Mouse (Mus musculus): ENCODE data around the gene Ghrh. TPM values are rescaled to one million over a fixed set of nuclear protein-coding genes. Genes with fewer than 3 reads are reported as not detected.

Ghrh gene
- total and polyA plus RNA-seq, 2 experiments, result not detected

DNA sequence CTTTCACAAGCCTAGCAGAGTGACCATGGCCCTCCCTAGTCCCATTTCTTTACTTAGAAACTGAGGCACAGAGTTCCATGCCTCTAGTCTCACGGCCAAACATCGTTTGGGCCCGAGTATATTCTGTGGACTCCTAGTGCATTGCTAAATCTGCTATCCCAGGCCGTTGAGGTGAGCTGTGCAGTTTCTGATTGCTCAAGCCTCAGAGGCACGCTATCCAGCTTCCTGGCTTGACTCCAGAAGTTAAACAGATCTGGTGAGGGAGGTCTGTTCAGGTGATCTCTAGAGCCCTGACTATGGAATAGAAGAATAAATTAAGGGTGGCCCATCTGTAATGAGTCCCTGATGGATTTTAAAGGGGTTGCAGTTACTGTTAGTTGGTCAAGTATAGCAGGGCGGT, 30.1 kb downstream of the Ghrh start:
- no peak for DNase-seq (ENCODE audit: extremely low read depth, low read depth, low spot score)
- 40% methylated on average over 6 of the region's 6 CpGs for WGBS
- Histone ChIP-seq H3K36me3 (ENCODE audit: control insufficient read depth, insufficient read depth, low read length) (peaks cover 62% of the 10 kb centered on the region), H3K9ac (ENCODE audit: low read depth, low read length) (no peak overlapping the region), H3K4me1 (ENCODE audit: control insufficient read depth, insufficient read depth, low read length) (no peaks in the 10 kb centered on the region), H3K79me2 (ENCODE audit: control insufficient read depth, insufficient read depth, low read length) (no peaks in the 10 kb centered on the region), H3K4me3 (ENCODE audit: insufficient read depth, low read depth, low read length) (no peak overlapping the region), H3K27ac (replicated peaks; ENCODE audit: insufficient read depth, low read depth, low read length) (no peak overlapping the region), H3K27me3 (ENCODE audit: control insufficient read depth, insufficient read depth, low read length) (no peaks in the 10 kb centered on the region)
- TF ChIP-seq CTCF (IDR thresholded peaks at IDR 0.05; ENCODE audit: low read depth, low read length) (no peak), POLR2A (IDR thresholded peaks at IDR 0.05; ENCODE audit: extremely low read depth, insufficient read depth, low read length) (no peak)

DNA sequence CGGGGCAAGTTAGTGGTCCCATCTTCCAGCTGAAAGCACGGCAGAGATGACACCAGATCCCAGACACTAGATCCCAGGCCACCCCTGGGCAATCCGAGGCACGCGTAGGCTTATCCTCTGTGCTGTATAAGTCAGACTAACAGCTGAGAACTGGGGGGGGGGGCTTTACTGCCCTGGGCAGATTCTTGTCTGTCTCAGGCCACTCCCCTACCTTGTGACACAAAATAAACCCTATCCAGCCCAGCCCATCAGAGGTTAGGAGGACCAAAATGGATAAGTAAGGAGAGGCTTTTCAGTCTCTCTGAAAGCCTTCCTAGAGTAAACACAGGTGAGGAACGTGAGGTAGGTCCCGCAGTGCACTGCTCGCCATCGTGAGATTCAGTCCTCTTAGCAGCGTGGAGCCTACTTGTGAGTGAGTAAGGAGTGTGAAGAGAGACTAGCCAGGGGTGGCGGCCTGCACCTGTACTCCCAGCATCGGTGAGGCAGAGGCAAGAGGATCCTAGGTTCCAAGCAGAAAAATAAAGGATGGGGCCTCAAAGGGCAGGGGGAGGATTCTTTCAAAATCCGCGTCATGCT, 30.9 kb downstream of the Ghrh start:
- H3K4me1 ChIP-seq (ENCODE audit: control insufficient read depth, insufficient read depth, low read length), result no peaks in the 10 kb centered on the region
- no peak overlapping the region for H3K27ac ChIP-seq (replicated peaks; ENCODE audit: insufficient read depth, low read depth, low read length)
- H3K27me3 ChIP-seq (ENCODE audit: control insufficient read depth, insufficient read depth, low read length), result no peaks in the 10 kb centered on the region
- no peak overlapping the region for H3K9ac ChIP-seq (ENCODE audit: low read depth, low read length)
- WGBS, result 95% methylated on average over 14 of the region's 14 CpGs
- no peaks in the 10 kb centered on the region for H3K79me2 ChIP-seq (ENCODE audit: control insufficient read depth, insufficient read depth, low read length)
- no peak for TF ChIP-seq CTCF (IDR thresholded peaks at IDR 0.05; ENCODE audit: low read depth, low read length)
- TF ChIP-seq POLR2A (IDR thresholded peaks at IDR 0.05; ENCODE audit: extremely low read depth, insufficient read depth, low read length), result no peak
- no peak for DNase-seq (ENCODE audit: extremely low read depth, low read depth, low spot score)
- no peak overlapping the region for H3K4me3 ChIP-seq (ENCODE audit: insufficient read depth, low read depth, low read length)
- peaks cover 59% of the 10 kb centered on the region for H3K36me3 ChIP-seq (ENCODE audit: control insufficient read depth, insufficient read depth, low read length)

DNA sequence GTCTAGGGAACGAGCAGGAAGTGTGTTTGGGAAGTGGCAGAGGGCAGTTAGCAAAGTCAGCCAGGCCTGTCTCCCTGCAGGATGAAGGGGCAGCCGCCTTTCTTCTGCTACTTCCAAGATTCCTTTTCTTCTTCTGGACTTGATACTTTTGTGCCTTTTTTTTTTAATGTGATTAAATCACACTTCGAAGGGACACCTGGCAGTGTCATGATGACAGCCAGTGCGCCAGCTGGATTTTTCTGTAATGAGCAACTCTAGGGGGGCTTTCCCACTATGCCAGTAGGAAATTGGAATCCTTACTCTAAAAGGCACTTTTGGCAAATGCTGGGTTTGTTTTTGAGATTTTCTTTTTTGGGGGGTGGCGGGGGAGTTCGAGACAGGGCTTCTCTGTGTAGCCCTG, 31.8 kb downstream of the Ghrh start:
- WGBS, result 98% methylated on average over 6 of the region's 6 CpGs
- no peak overlapping the region for H3K4me3 ChIP-seq (ENCODE audit: insufficient read depth, low read depth, low read length)

DNA sequence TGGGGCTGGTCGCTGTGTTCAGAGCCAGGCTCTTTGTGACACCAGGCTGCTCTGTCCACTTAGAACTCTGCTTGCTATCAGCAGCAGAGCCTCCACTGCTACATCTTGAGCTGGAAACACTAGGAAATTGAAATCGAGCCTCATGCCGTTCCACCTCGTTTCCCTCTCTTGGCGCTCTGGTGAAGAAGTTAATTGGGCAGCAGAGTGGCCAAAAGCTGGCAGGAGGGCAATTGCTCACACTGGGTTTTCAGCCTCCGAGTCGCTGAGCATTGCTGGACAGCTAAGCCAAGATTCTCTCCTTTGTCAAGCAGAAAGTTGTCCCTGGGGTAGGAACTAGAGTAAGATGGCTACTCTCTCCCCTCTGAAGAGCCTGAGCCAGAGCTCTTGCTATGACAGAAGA, 33.0 kb downstream of the Ghrh start:
- no peak for DNase-seq (ENCODE audit: extremely low read depth, low read depth, low spot score)
- 94% methylated on average over 7 of the region's 7 CpGs for WGBS
- TF ChIP-seq POLR2A (IDR thresholded peaks at IDR 0.05; ENCODE audit: extremely low read depth, insufficient read depth, low read length) (no peak), CTCF (IDR thresholded peaks at IDR 0.05; ENCODE audit: low read depth, low read length) (no peak)

More for the DNA sequence above, 31.8 kb downstream of the Ghrh start:
- Histone ChIP-seq H3K36me3 (ENCODE audit: control insufficient read depth, insufficient read depth, low read length) (peaks cover 63% of the 10 kb centered on the region), H3K27ac (replicated peaks; ENCODE audit: insufficient read depth, low read depth, low read length) (no peak overlapping the region), H3K4me1 (ENCODE audit: control insufficient read depth, insufficient read depth, low read length) (no peaks in the 10 kb centered on the region), H3K27me3 (ENCODE audit: control insufficient read depth, insufficient read depth, low read length) (no peaks in the 10 kb centered on the region), H3K9ac (ENCODE audit: low read depth, low read length) (no peak overlapping the region), H3K79me2 (ENCODE audit: control insufficient read depth, insufficient read depth, low read length) (no peaks in the 10 kb centered on the region)
- DNase-seq (ENCODE audit: extremely low read depth, low read depth, low spot score), result no peak
- TF ChIP-seq POLR2A (IDR thresholded peaks at IDR 0.05; ENCODE audit: extremely low read depth, insufficient read depth, low read length) (no peak), CTCF (IDR thresholded peaks at IDR 0.05; ENCODE audit: low read depth, low read length) (no peak)

DNA sequence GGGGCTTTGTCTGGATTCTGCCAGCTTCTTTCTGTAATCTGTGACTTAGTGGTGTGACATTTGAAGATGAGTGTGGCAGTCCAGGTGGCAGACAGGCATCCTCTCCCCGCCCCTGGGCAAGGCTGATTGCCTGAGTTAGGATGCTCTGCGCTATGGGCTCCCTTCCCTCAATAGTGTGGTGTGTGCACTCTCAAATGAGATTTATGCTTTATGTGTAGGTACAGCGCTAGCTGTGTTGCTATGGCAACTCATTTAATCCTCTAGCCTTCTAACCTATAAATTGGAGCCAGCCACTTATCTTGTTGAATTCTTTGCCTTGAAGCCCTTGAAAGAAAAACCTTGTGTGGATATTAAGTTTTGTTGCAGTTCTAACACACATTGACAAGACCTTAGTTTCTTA, 33.6 kb downstream of the Ghrh start:
- H3K36me3 ChIP-seq (ENCODE audit: control insufficient read depth, insufficient read depth, low read length), result peaks cover 66% of the 10 kb centered on the region
- H3K27me3 ChIP-seq (ENCODE audit: control insufficient read depth, insufficient read depth, low read length), result no peaks in the 10 kb centered on the region
- H3K4me3 ChIP-seq (ENCODE audit: insufficient read depth, low read depth, low read length), result no peak overlapping the region
- 99% methylated on average over 3 of the region's 3 CpGs for WGBS
- no peak overlapping the region for H3K9ac ChIP-seq (ENCODE audit: low read depth, low read length)
- TF ChIP-seq POLR2A (IDR thresholded peaks at IDR 0.05; ENCODE audit: extremely low read depth, insufficient read depth, low read length), result no peak
- TF ChIP-seq CTCF (IDR thresholded peaks at IDR 0.05; ENCODE audit: low read depth, low read length), result no peak
- H3K4me1 ChIP-seq (ENCODE audit: control insufficient read depth, insufficient read depth, low read length), result no peaks in the 10 kb centered on the region
- H3K27ac ChIP-seq (replicated peaks; ENCODE audit: insufficient read depth, low read depth, low read length), result no peak overlapping the region
- no peaks in the 10 kb centered on the region for H3K79me2 ChIP-seq (ENCODE audit: control insufficient read depth, insufficient read depth, low read length)
- no peak for DNase-seq (ENCODE audit: extremely low read depth, low read depth, low spot score)

More for the DNA sequence above, 33.0 kb downstream of the Ghrh start:
- no peak overlapping the region for H3K9ac ChIP-seq (ENCODE audit: low read depth, low read length)
- H3K79me2 ChIP-seq (ENCODE audit: control insufficient read depth, insufficient read depth, low read length), result no peaks in the 10 kb centered on the region
- H3K27ac ChIP-seq (replicated peaks; ENCODE audit: insufficient read depth, low read depth, low read length), result no peak overlapping the region
- peaks cover 64% of the 10 kb centered on the region for H3K36me3 ChIP-seq (ENCODE audit: control insufficient read depth, insufficient read depth, low read length)
- H3K4me3 ChIP-seq (ENCODE audit: insufficient read depth, low read depth, low read length), result no peak overlapping the region
- H3K4me1 ChIP-seq (ENCODE audit: control insufficient read depth, insufficient read depth, low read length), result no peaks in the 10 kb centered on the region
- no peaks in the 10 kb centered on the region for H3K27me3 ChIP-seq (ENCODE audit: control insufficient read depth, insufficient read depth, low read length)

DNA sequence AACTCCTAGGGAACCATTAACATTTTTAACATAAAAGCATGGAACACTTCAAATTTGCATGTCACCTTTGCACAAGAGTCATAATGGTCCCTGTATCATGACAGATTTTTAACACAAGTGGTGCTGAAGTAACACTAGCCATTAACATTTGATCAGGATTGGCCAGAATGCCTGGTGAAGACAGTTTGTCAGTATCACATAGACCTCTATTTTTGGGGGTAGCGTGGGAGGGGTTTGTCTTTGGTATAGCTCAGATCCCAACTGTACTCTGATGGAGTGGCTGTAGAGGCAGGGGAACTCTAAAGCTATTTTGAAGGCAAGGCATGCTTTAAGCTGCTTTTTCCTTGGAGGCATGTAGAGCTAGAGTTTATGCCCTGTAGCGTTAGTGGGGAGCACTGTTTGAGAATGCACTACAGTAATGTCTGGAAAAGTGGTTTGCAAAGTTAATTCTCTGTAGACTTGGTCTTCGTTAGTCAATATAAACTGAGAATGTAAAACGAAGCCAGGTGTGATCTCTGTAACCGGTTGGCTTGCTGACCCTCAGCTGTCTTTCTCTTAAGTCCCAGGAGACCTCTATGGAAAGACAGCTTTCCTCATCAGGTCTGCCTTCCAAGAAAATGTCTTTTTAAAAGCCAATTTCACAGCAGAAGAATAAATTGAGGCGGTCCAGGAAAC, 36.2 kb downstream of the Ghrh start:
- WGBS, result 97% methylated on average over 6 of the region's 6 CpGs
- no peak for TF ChIP-seq CTCF (IDR thresholded peaks at IDR 0.05; ENCODE audit: low read depth, low read length)
- no peak for TF ChIP-seq POLR2A (IDR thresholded peaks at IDR 0.05; ENCODE audit: extremely low read depth, insufficient read depth, low read length)
- no peaks in the 10 kb centered on the region for H3K79me2 ChIP-seq (ENCODE audit: control insufficient read depth, insufficient read depth, low read length)
- H3K27me3 ChIP-seq (ENCODE audit: control insufficient read depth, insufficient read depth, low read length), result no peaks in the 10 kb centered on the region
- no peak overlapping the region for H3K4me3 ChIP-seq (ENCODE audit: insufficient read depth, low read depth, low read length)
- peaks cover 74% of the 10 kb centered on the region for H3K36me3 ChIP-seq (ENCODE audit: control insufficient read depth, insufficient read depth, low read length)
- DNase-seq (ENCODE audit: extremely low read depth, low read depth, low spot score), result no peak
- no peaks in the 10 kb centered on the region for H3K4me1 ChIP-seq (ENCODE audit: control insufficient read depth, insufficient read depth, low read length)
- no peak overlapping the region for H3K27ac ChIP-seq (replicated peaks; ENCODE audit: insufficient read depth, low read depth, low read length)
- H3K9ac ChIP-seq (ENCODE audit: low read depth, low read length), result no peak overlapping the region

All from liver, adult 2 months (tissue).